In the genomic region with DNA sequence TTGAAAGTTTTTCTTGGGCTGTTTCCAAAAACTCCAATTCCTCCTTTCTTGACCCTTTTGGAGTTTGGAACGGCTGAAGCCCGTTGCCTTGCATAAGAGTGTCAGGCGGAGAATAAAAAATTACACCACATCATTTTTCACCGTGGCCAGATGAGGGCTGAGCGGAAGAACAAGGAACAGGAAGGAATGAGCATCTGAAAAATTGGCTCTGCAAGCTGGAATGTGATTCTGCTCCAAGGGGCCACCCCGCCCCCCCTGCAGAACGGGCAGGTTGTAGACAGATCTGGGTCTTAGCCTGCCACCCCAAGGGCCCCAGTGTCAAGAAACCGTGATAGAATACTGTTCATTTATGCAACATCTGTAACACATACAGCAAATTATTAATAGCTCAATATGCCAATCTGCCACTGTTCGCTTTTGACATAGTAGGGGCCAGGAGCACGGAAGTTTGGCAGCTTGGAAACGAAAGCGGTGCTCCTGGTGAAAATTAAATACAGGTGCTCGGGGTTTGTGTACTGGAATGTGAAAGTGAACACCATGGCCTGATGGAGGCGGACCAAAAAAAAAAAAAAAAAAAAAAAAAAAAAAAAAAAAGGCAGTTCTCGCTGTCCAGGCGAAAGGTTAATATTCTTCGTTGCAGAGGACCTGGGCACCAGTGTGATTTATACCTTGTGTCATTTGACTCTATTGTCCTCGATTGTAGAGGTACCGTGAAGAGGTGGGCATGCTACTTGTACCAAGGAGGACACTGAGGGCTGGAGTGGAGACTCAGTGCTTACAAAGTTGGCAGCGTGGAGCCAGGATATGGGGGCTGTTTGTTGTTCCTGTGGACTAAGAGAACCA, we compare ENCODE assay signal across 10 mouse cellular contexts.
DNase-seq lines count a peak whose midpoint lies in the region; ATAC-seq lines count a peak whose summit lies in the region.
"Had no signal": no experiment of that assay in that cellular context is flagged by ENCODE, and none has a peak within 500 bp of the region (broad histone marks: within the 10 kb centered on the region; RNA-seq: fewer than 3 reads in every experiment).

No protein-coding gene starts in this region.

- H3K4me1 ChIP-seq in midbrain, embryonic 11.5 days (ENCODE audit: control insufficient read depth, insufficient read depth, low read length), result no peaks in the 10 kb centered on the region
- H3K4me1 ChIP-seq in midbrain, embryonic 16.5 days (ENCODE audit: control insufficient read depth, insufficient read depth, low read length), result no peaks in the 10 kb centered on the region

- no peak for ATAC-seq in midbrain, embryonic 11.5 days (ENCODE audit: low FRiP score)
- no peak for ATAC-seq in midbrain, embryonic 16.5 days

- intact Hi-C loops in gastrocnemius, postnatal 36 days (cut with DNase I), result no loop called here

- DNase-seq in midbrain, embryonic 11.5 days (ENCODE audit: low spot score, missing footprints), result peak; percentile 60
- peak; percentile 29 to 38 for DNase-seq in gastrocnemius, postnatal 36 days
- peak; percentile 92 for DNase-seq in kidney, adult 9 months
- DNase-seq in mesoderm, embryonic 11.5 days (ENCODE audit: low read depth, low spot score), result peak; percentile 77
- DNase-seq in cerebellum, adult 9-10 months, result no peak
- no peak for DNase-seq in testis, postnatal 10 days (ENCODE audit: low spot score)
- DNase-seq in right cerebral cortex, adult 2 months (ENCODE audit: low spot score in 2 of 2), result no peak

- 84% methylated on average over 20 of the region's 20 CpGs for WGBS in midbrain, embryonic 11.5 days
- WGBS in midbrain, embryonic 16.5 days, result 81% methylated on average over 20 of the region's 20 CpGs

- no peak overlapping the region for H3K4me3 ChIP-seq in midbrain, embryonic 11.5 days (ENCODE audit: low read depth, low read length)
- no peak overlapping the region for H3K4me3 ChIP-seq in midbrain, embryonic 16.5 days (ENCODE audit: low read depth, low read length)
- H3K4me3 ChIP-seq: hindbrain, embryonic 15.5 days had no signal

- no peaks in the 10 kb centered on the region for H3K36me3 ChIP-seq in midbrain, embryonic 11.5 days (ENCODE audit: control insufficient read depth, insufficient read depth, low read length)
- H3K36me3 ChIP-seq in midbrain, embryonic 16.5 days (ENCODE audit: control insufficient read depth, insufficient read depth, low read length), result no peaks in the 10 kb centered on the region
- H3K36me3 ChIP-seq: G1E; hindbrain, embryonic 15.5 days had no signal

- no peaks in the 10 kb centered on the region for H3K9me3 ChIP-seq in midbrain, embryonic 11.5 days (ENCODE audit: control insufficient read depth, low read length)
- H3K9me3 ChIP-seq in midbrain, embryonic 16.5 days (replicated peaks; ENCODE audit: control insufficient read depth, low read length, poor library complexity, severe bottlenecking), result no peaks in the 10 kb centered on the region
- H3K9me3 ChIP-seq: hindbrain, embryonic 15.5 days had no signal

- no peak overlapping the region for H3K9ac ChIP-seq in midbrain, embryonic 11.5 days (ENCODE audit: low read length)
- H3K9ac ChIP-seq in midbrain, embryonic 16.5 days (ENCODE audit: low read depth, low read length), result no peak overlapping the region
- H3K9ac ChIP-seq: hindbrain, embryonic 15.5 days had no signal

- no peak overlapping the region for H3K27ac ChIP-seq in midbrain, embryonic 11.5 days (ENCODE audit: low read depth, low read length)
- no peak overlapping the region for H3K27ac ChIP-seq in midbrain, embryonic 16.5 days (ENCODE audit: low read length)
- H3K27ac ChIP-seq: hindbrain, embryonic 15.5 days had no signal

- no peak overlapping the region for H3K4me2 ChIP-seq in midbrain, embryonic 11.5 days
- H3K4me2 ChIP-seq in midbrain, embryonic 16.5 days (ENCODE audit: low read length), result no peak overlapping the region
- H3K4me2 ChIP-seq: hindbrain, embryonic 15.5 days had no signal

- no peaks in the 10 kb centered on the region for H3K27me3 ChIP-seq in midbrain, embryonic 11.5 days (ENCODE audit: control insufficient read depth, insufficient read depth, low read length)
- H3K27me3 ChIP-seq in midbrain, embryonic 16.5 days (ENCODE audit: control insufficient read depth, insufficient read depth, low read depth, low read length), result no peaks in the 10 kb centered on the region
- H3K27me3 ChIP-seq: hindbrain, embryonic 15.5 days had no signal

Comparison
In these comparisons a context has a peak if more than half of its experiments do, and no peak if none do; other contexts are left out.
1. DNase-seq: peak in midbrain, embryonic 11.5 days (single experiment), gastrocnemius, postnatal 36 days (2 of 2), kidney, adult 9 months (single experiment) and mesoderm, embryonic 11.5 days (single experiment); none in cerebellum, adult 9-10 months (single experiment), testis, postnatal 10 days (single experiment) and right cerebral cortex, adult 2 months (0 of 2).